Mouse (Mus musculus) forebrain, embryonic 13.5 days (tissue): ENCODE measurements around the gene Fyttd1. TPM values are rescaled to one million over a fixed set of nuclear protein-coding genes. Genes with fewer than 3 reads are reported as not detected.
"Not testable (repeated sequence)": the region's sequence is repeated elsewhere in the genome, so short reads cannot be mapped to it uniquely, and the experiment has no call there.

Source experiments
- ATAC-seq: fragments of 200-750 bp; cut with Nextera tagmentation; 2 replicates; pipeline ENCODE4 v1.8.0; 2017
- H3K27ac ChIP-seq: fragments of 300-500 bp; sonication (generic); 2 replicates; pipeline ENCODE4 v1.5.1; 2015; ENCODE audit warnings: inconsistent platforms, mild to moderate bottlenecking, moderate library complexity
- H3K27me3 ChIP-seq: fragments of 300-500 bp; sonication (generic); 2 replicates; pipeline ENCODE4 v1.6.1; 2015; ENCODE audit warnings: mild to moderate bottlenecking, inconsistent platforms
- H3K36me3 ChIP-seq: fragments of 300-500 bp; sonication (generic); 2 replicates; pipeline ENCODE4 v1.6.1; 2015; ENCODE audit warnings: mild to moderate bottlenecking, inconsistent platforms; ENCODE audit not compliant: poor library complexity, severe bottlenecking
- H3K4me1 ChIP-seq: fragments of 300-500 bp; sonication (generic); 2 replicates; pipeline ENCODE4 v1.6.1; 2015; ENCODE audit warnings: inconsistent platforms
- H3K4me2 ChIP-seq: fragments of 300-500 bp; sonication (generic); 2 replicates; pipeline ENCODE4 v1.6.1; 2015; ENCODE audit warnings: inconsistent platforms, mild to moderate bottlenecking, moderate library complexity
- H3K4me3 ChIP-seq: fragments of 300-500 bp; sonication (generic); 2 replicates; pipeline ENCODE4 v1.5.1; 2015; ENCODE audit warnings: mild to moderate bottlenecking, inconsistent platforms
- H3K9ac ChIP-seq: fragments of 300-500 bp; sonication (generic); 2 replicates; pipeline ENCODE4 v1.6.1; 2015; ENCODE audit warnings: mild to moderate bottlenecking, inconsistent platforms
- H3K9me3 ChIP-seq: fragments of 300-500 bp; sonication (generic); replicated peaks from 2 replicates; pipeline ENCODE4 v1.6.1; 2016; ENCODE audit warnings: inconsistent platforms
- WGBS: fragments of 180-500 bp; shearing (Covaris S2); methylation state at CpG from one replicate; pipeline ENCODE4 v1.1.7; 2015; 5-methylcytosine and 5-hydroxymethylcytosine counted together
- polyA plus RNA-seq: library from polyadenylated mRNA; unstranded; fragments of >200 nt; fragmentation: Nextera tagmentation; extraction: Ambion mirVana; gene quantifications from 2 replicates; pipeline ENCODE4 v1.2.1, GENCODE M21; 2015

Gene Fyttd1
- polyA plus RNA-seq, 1 experiment from 2014 or later, result 103 TPM

GRCm38 (mm10) chr16:32889881-32890280 lies 12.6 kb downstream of the Fyttd1 start:
- Histone ChIP-seq H3K9ac (no peak overlapping the region), H3K9me3 (no peaks in the 10 kb centered on the region), H3K4me1 (no peaks in the 10 kb centered on the region), H3K27ac (no peak overlapping the region), H3K4me2 (no peak overlapping the region), H3K27me3 (no peaks in the 10 kb centered on the region), H3K36me3 (peaks cover 67% of the 10 kb centered on the region), H3K4me3 (no peak overlapping the region)
- ATAC-seq, result no peak
- 64% methylated on average over 2 of the region's 2 CpGs for WGBS

- Histone ChIP-seq H3K4me2 (no peak overlapping the region), H3K27me3 (no peaks in the 10 kb centered on the region), H3K9ac (no peak overlapping the region), H3K36me3 (peaks cover 67% of the 10 kb centered on the region), H3K4me1 (no peaks in the 10 kb centered on the region), H3K4me3 (no peak overlapping the region), H3K27ac (no peak overlapping the region), H3K9me3 (no peaks in the 10 kb centered on the region)
- no peak for ATAC-seq
These were observed 18.8 kb downstream of the Fyttd1 start for GRCm38 (mm10) chr16:32896126-32896525.

GRCm38 (mm10) chr16:32901360-32902050 lies 24.2 kb downstream of the Fyttd1 start:
- no peak overlapping the region for H3K4me3 ChIP-seq
- no peak overlapping the region for H3K27ac ChIP-seq
- 89% methylated on average over 2 of the region's 2 CpGs for WGBS
- H3K4me1 ChIP-seq, result no peaks in the 10 kb centered on the region
- H3K9me3 ChIP-seq, result no peaks in the 10 kb centered on the region
- no peak overlapping the region for H3K4me2 ChIP-seq
- no peak for ATAC-seq
- H3K27me3 ChIP-seq, result no peaks in the 10 kb centered on the region
- no peak overlapping the region for H3K9ac ChIP-seq
- peaks cover 50% of the 10 kb centered on the region for H3K36me3 ChIP-seq

GRCm38 (mm10) chr16:32902051-32902428 lies 24.7 kb downstream of the Fyttd1 start:
- WGBS, result 71% methylated on average over 3 of the region's 3 CpGs
- ATAC-seq, result no peak
- no peak overlapping the region for H3K4me3 ChIP-seq
- H3K36me3 ChIP-seq, result peaks cover 53% of the 10 kb centered on the region
- no peak overlapping the region for H3K9ac ChIP-seq
- H3K27me3 ChIP-seq, result no peaks in the 10 kb centered on the region
- no peaks in the 10 kb centered on the region for H3K9me3 ChIP-seq
- no peak overlapping the region for H3K4me2 ChIP-seq
- no peaks in the 10 kb centered on the region for H3K4me1 ChIP-seq
- H3K27ac ChIP-seq, result no peak overlapping the region

- no peak overlapping the region for H3K4me2 ChIP-seq
- ATAC-seq, result no peak
- no peaks in the 10 kb centered on the region for H3K4me1 ChIP-seq
- H3K36me3 ChIP-seq, result peaks cover 31% of the 10 kb centered on the region
- H3K27ac ChIP-seq, result no peak overlapping the region
- WGBS, result 82% methylated on average over 2 of the region's 2 CpGs
- no peak overlapping the region for H3K4me3 ChIP-seq
- H3K9ac ChIP-seq, result no peak overlapping the region
- no peaks in the 10 kb centered on the region for H3K9me3 ChIP-seq
- H3K27me3 ChIP-seq, result no peaks in the 10 kb centered on the region
These were observed 28.9 kb downstream of the Fyttd1 start for GRCm38 (mm10) chr16:32906186-32906585.

GRCm38 (mm10) chr16:32906727-32907126 lies 29.4 kb downstream of the Fyttd1 start:
- Histone ChIP-seq H3K9ac (no peak overlapping the region), H3K4me1 (no peaks in the 10 kb centered on the region), H3K27ac (no peak overlapping the region), H3K4me2 (no peak overlapping the region), H3K4me3 (no peak overlapping the region), H3K36me3 (peaks cover 28% of the 10 kb centered on the region), H3K27me3 (no peaks in the 10 kb centered on the region), H3K9me3 (no peaks in the 10 kb centered on the region)
- WGBS, result 92% methylated on average over 8 of the region's 8 CpGs
- no peak for ATAC-seq

GRCm38 (mm10) chr16:32913212-32913611 lies 35.9 kb downstream of the Fyttd1 start:
- Histone ChIP-seq H3K4me2 (peak overlapping the region; percentile 77), H3K9me3 (no peaks in the 10 kb centered on the region), H3K4me1 (peaks cover 17% of the 10 kb centered on the region), H3K9ac (no peak overlapping the region), H3K27me3 (no peaks in the 10 kb centered on the region), H3K4me3 (no peak overlapping the region; the same call in 1 of the 2 replicates), H3K27ac (no peak overlapping the region), H3K36me3 (peaks cover under 1% of the 10 kb centered on the region; the same call in 1 of the 2 replicates)
- no peak for ATAC-seq
- 71% methylated on average over 7 of the region's 7 CpGs for WGBS

- Histone ChIP-seq H3K36me3 (no peaks in the 10 kb centered on the region), H3K4me3 (peak within 1 kb of the TSS; percentile 95), H3K9ac (peak within 1 kb of the TSS; percentile 94), H3K4me1 (peaks cover 17% of the 10 kb centered on the region), H3K9me3 (no peaks in the 10 kb centered on the region), H3K27ac (peak within 1 kb of the TSS; percentile 79), H3K4me2 (peak within 1 kb of the TSS; percentile 77), H3K27me3 (no peaks in the 10 kb centered on the region)
- ATAC-seq, result peak; percentile 91
- under 1% methylated on average over 85 of the region's 85 CpGs for WGBS
These were observed 36.9 kb downstream of the Fyttd1 start, which contains the start of gene Lrch3 for GRCm38 (mm10) chr16:32913937-32914881. TSS of gene Lrch3 (plus strand) at chr16:32914100.

- ATAC-seq, result no peak
- peaks cover 17% of the 10 kb centered on the region for H3K4me1 ChIP-seq
- peak overlapping the region; percentile 94; the same call in 1 of the 2 replicates for H3K9ac ChIP-seq
- no peaks in the 10 kb centered on the region for H3K27me3 ChIP-seq
- no peaks in the 10 kb centered on the region for H3K9me3 ChIP-seq
- no peak overlapping the region for H3K27ac ChIP-seq
- 77% methylated on average over 9 of the region's 9 CpGs for WGBS
- H3K4me3 ChIP-seq, result peak overlapping the region; percentile 95
- H3K36me3 ChIP-seq, result peaks cover 7% of the 10 kb centered on the region; the same call in 1 of the 2 replicates
- peak overlapping the region; percentile 77 for H3K4me2 ChIP-seq
These were observed 38.2 kb downstream of the Fyttd1 start for GRCm38 (mm10) chr16:32915292-32916068.

GRCm38 (mm10) chr16:32926629-32927028 lies 49.3 kb downstream of the Fyttd1 start:
- peaks cover 31% of the 10 kb centered on the region for H3K36me3 ChIP-seq
- not testable (repeated sequence) for H3K9ac ChIP-seq, H3K4me2 ChIP-seq, H3K27ac ChIP-seq, H3K4me3 ChIP-seq, H3K27me3 ChIP-seq, H3K4me1 ChIP-seq, ATAC-seq, H3K9me3 ChIP-seq
- WGBS, result 94% methylated on average over 9 of the region's 9 CpGs

- Histone ChIP-seq H3K9me3 (no peaks in the 10 kb centered on the region), H3K4me2 (no peak overlapping the region), H3K27me3 (no peaks in the 10 kb centered on the region), H3K27ac (no peak overlapping the region), H3K4me1 (peaks cover 4% of the 10 kb centered on the region; the same call in 1 of the 2 replicates), H3K36me3 (peaks cover 27% of the 10 kb centered on the region), H3K4me3 (no peak overlapping the region), H3K9ac (no peak overlapping the region)
- ATAC-seq, result no peak
- WGBS, result 92% methylated on average over 8 of the region's 8 CpGs
These were observed 49.7 kb downstream of the Fyttd1 start for GRCm38 (mm10) chr16:32927044-32927443.
